8 mouse cellular contexts compared by ENCODE assay signal in the genomic region with DNA sequence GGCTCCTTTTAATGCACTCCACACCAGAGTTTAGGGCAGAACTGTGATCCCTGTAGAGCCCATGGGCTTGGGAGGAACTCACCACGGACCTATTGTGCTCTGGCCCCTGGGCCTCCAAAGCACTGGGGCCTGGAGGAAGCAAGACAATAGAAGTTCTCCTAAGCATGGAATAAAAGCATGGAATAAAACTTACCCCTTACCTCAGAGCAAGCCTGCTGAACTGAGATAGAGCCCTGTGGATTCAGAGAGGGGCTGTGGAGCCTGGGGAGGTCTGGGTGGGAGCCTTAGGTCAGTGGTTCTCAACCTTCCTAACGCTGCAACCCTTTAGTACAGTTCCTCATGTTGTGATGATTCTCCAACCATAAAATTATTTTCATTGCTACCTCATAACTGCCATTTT. TPM values are rescaled to one million over a fixed set of nuclear protein-coding genes. Genes with fewer than 3 reads are reported as not detected.
DNase-seq lines count a peak whose midpoint lies in the region; ATAC-seq and TF ChIP-seq lines count a peak whose summit lies in the region.

A gene (minus strand): TSS at position 101 of the 400 bp plus-strand sequence.

- H3K36me3 ChIP-seq in forebrain, embryonic 16.5 days (ENCODE audit: control insufficient read depth, insufficient read depth), result no peaks in the 10 kb centered on the region
- H3K36me3 ChIP-seq in hindbrain, embryonic 14.5 days (replicated peaks; ENCODE audit: control insufficient read depth, insufficient read depth), result no peaks in the 10 kb centered on the region
- H3K36me3 ChIP-seq in liver, embryonic 16.5 days (ENCODE audit: control insufficient read depth, insufficient read depth), result no peaks in the 10 kb centered on the region

- peaks cover 10% of the 10 kb centered on the region for H3K4me1 ChIP-seq in forebrain, embryonic 16.5 days (replicated peaks; ENCODE audit: control insufficient read depth, insufficient read depth, low read length)
- peaks cover 14% of the 10 kb centered on the region for H3K4me1 ChIP-seq in hindbrain, embryonic 14.5 days (replicated peaks; ENCODE audit: control insufficient read depth, insufficient read depth, low read length)
- H3K4me1 ChIP-seq in liver, embryonic 16.5 days (ENCODE audit: control insufficient read depth, low read depth, low read length), result peaks cover 17% of the 10 kb centered on the region

- H3K9me3 ChIP-seq in forebrain, embryonic 16.5 days (ENCODE audit: control insufficient read depth, low read length), result no peaks in the 10 kb centered on the region
- no peaks in the 10 kb centered on the region for H3K9me3 ChIP-seq in hindbrain, embryonic 14.5 days (ENCODE audit: control insufficient read depth, low read length)
- no peaks in the 10 kb centered on the region for H3K9me3 ChIP-seq in liver, embryonic 16.5 days (replicated peaks; ENCODE audit: control insufficient read depth, low read length)

- no peak for TF ChIP-seq CTCF in Patski (IDR thresholded peaks at IDR 0.05)

- no peak within 1 kb of the TSS for H3K4me3 ChIP-seq in forebrain, embryonic 16.5 days (replicated peaks; ENCODE audit: low read length)
- no peak within 1 kb of the TSS for H3K4me3 ChIP-seq in hindbrain, embryonic 14.5 days (replicated peaks; ENCODE audit: low read length)
- H3K4me3 ChIP-seq in liver, embryonic 16.5 days (ENCODE audit: low read depth, low read length), result no peak within 1 kb of the TSS

- ATAC-seq in cerebellum, adult (ENCODE audit: insufficient number of reproducible peaks, low FRiP score, low TSS enrichment), result no peak
- ATAC-seq in Patski, result no peak
- ATAC-seq in forebrain, embryonic 16.5 days, result no peak
- ATAC-seq in hindbrain, embryonic 14.5 days (ENCODE audit: low FRiP score), result no peak
- no peak for ATAC-seq in liver, embryonic 16.5 days (ENCODE audit: low read depth)

- 58% methylated on average over 2 of the region's 2 CpGs for WGBS in forebrain, embryonic 16.5 days
- 61% methylated on average over 2 of the region's 2 CpGs for WGBS in hindbrain, embryonic 14.5 days
- WGBS in liver, embryonic 16.5 days (ENCODE audit: insufficient replicate concordance), result 51% methylated on average over 2 of the region's 2 CpGs

- in situ Hi-C loops in Patski (cut with MboI; ENCODE audit: low pct_unique_long_range_greater_than_20kb), result no loop called here

- POLR2A ChIA-PET in Patski (lab: Charles Lee), result interaction anchor here (1.1 kb wide), 1 partner anchor 34 kb away, joined by 3 read pairs; a partner anchor contains a TSS

- CTCF ChIA-PET in Patski (lab: Charles Lee), result interaction anchor here (0.7 to 1.9 kb wide), 6 partner anchors 9 to 20 kb away, joined by 3 to 6 read pairs (median 4); a partner anchor contains a TSS

- H3K27me3 ChIP-seq in Patski, result no peaks in the 10 kb centered on the region
- H3K27me3 ChIP-seq in forebrain, embryonic 16.5 days (replicated peaks; ENCODE audit: control insufficient read depth, insufficient read depth, low read length), result no peaks in the 10 kb centered on the region
- H3K27me3 ChIP-seq in hindbrain, embryonic 14.5 days (ENCODE audit: control insufficient read depth, insufficient read depth, low read length), result no peaks in the 10 kb centered on the region
- H3K27me3 ChIP-seq in liver, embryonic 16.5 days (ENCODE audit: control insufficient read depth, insufficient read depth, low read depth, low read length), result no peaks in the 10 kb centered on the region; the same call in 1 of the 2 replicates

- no peak within 1 kb of the TSS for H3K27ac ChIP-seq in forebrain, embryonic 16.5 days (ENCODE audit: low read length)
- 0 out of 2 replicates have a peak within 1 kb of the TSS, but pooled peaks have one; percentile 11 for H3K27ac ChIP-seq in hindbrain, embryonic 14.5 days
- no peak within 1 kb of the TSS for H3K27ac ChIP-seq in liver, embryonic 16.5 days (ENCODE audit: low read length)

- no peak within 1 kb of the TSS for H3K4me2 ChIP-seq in forebrain, embryonic 16.5 days (ENCODE audit: low read length)
- H3K4me2 ChIP-seq in hindbrain, embryonic 14.5 days (replicated peaks), result 0 out of 2 replicates have a peak within 1 kb of the TSS, but pooled peaks have one; percentile 6
- 0 out of 2 replicates have a peak within 1 kb of the TSS, but pooled peaks have one; percentile 4 for H3K4me2 ChIP-seq in liver, embryonic 16.5 days (ENCODE audit: low read depth, low read length)

- no peak within 1 kb of the TSS; the same call in 1 of the 2 replicates for H3K9ac ChIP-seq in forebrain, embryonic 16.5 days (replicated peaks; ENCODE audit: low read depth, low read length)
- peak within 1 kb of the TSS; percentile 37; the same call in 1 of the 2 replicates for H3K9ac ChIP-seq in hindbrain, embryonic 14.5 days
- H3K9ac ChIP-seq in liver, embryonic 16.5 days (ENCODE audit: low read depth, low read length), result peak within 1 kb of the TSS; percentile 35; the same call in 1 of the 2 replicates

- DNase-seq in cerebellum, adult 9-10 months, result peak; percentile 22
- no peak for DNase-seq in Patski (ENCODE audit: low read depth, low spot score)
- no peak for DNase-seq in hindbrain, embryonic 14.5 days (ENCODE audit: low spot score)
- no peak for DNase-seq in yolk sac, embryonic 10.5 days (ENCODE audit: low spot score)
- no peak for DNase-seq in kidney, postnatal 4 days

RNA-seq across cellular contexts. Expression of the gene that starts here (rescaled TPM):
- polyA plus RNA-seq in Patski (2021), result 564 TPM
- 359 and 389 TPM in 2 replicates for polyA plus RNA-seq in forebrain, embryonic 16.5 days (2015; fragmentation: Nextera tagmentation; extraction: Ambion mirVana)
- polyA plus RNA-seq in hindbrain, embryonic 14.5 days (2014; fragmentation: Nextera tagmentation; extraction: Ambion mirVana), result 304 and 309 TPM in 2 replicates
- polyA plus RNA-seq in liver, embryonic 16.5 days (2015; fragmentation: Nextera tagmentation; extraction: Ambion mirVana), result 94.9 and 112 TPM in 2 replicates
